Mouse (Mus musculus) fat pad, adult 2 months (tissue): ENCODE data around the gene Aen.

Experiments
- DNase-seq: peaks from one replicate; pipeline ENCODE4 v3.0.0-alpha.2; 2011; ENCODE audit warnings: low read depth, low spot score; ENCODE audit errors: extremely low read depth

Aen gene

GRCm38 (mm10) chr7:78895653-78896333 lies at the start of gene Aen:
Gene Aen (plus strand): TSS chr7:78895854.
- DNase-seq, result peak; percentile 78

GRCm38 (mm10) chr7:78846066-78846716 lies 49.5 kb upstream of the Aen start:
- no peak for DNase-seq

- peak; percentile 18 for DNase-seq
Measured at GRCm38 (mm10) chr7:78846737-78847434, 48.8 kb upstream of the Aen start, which contains the start of gene Det1. Gene Det1 (minus strand): TSS chr7:78847263.

GRCm38 (mm10) chr7:78854051-78854450 lies 41.6 kb upstream of the Aen start:
- no peak for DNase-seq

- no peak for DNase-seq
Measured at GRCm38 (mm10) chr7:78855044-78855655, 40.5 kb upstream of the Aen start.

GRCm38 (mm10) chr7:78863796-78864445 lies 31.7 kb upstream of the Aen start:
- DNase-seq, result no peak

DNA sequence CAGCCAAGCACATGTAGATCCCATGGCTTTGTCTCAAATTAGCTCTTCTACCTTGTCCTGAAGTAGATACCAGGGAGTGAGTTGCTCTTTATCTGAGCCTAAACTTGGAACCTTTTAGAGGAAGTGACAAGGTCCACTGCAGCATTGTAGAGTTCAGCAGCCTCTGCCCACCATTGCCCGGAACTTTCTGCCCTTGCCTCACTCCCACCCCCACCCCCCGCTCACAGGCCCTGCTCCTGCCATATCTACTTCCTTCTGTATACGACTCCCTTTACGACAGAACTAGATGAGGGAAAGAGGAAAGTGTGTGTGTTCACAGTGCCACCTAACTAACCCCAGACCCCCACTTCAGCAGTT lies 31.2 kb upstream of the Aen start:
- no peak for DNase-seq

GRCm38 (mm10) chr7:78865212-78865949 lies 30.3 kb upstream of the Aen start:
- DNase-seq, result no peak

DNA sequence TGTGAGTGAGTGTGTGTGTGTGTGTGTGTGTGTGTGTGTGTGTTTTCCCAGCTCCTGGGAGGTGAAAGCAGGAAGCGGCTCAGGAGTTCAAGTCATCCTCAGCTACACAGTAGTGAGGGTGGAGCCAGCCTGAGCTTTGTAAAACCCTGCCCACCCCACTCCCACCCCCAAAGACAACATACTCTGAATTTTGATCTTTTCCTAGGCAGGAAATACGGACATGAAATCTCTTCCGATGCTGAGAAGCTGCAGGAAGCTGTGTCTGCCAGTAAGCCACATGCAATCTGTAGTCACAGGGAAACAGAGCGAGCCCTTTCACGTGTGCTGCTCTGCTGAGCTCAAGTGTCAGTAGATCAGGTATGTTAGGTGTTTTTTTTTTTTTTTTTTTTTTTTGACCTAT lies 26.9 kb upstream of the Aen start:
- no peak for DNase-seq

DNA sequence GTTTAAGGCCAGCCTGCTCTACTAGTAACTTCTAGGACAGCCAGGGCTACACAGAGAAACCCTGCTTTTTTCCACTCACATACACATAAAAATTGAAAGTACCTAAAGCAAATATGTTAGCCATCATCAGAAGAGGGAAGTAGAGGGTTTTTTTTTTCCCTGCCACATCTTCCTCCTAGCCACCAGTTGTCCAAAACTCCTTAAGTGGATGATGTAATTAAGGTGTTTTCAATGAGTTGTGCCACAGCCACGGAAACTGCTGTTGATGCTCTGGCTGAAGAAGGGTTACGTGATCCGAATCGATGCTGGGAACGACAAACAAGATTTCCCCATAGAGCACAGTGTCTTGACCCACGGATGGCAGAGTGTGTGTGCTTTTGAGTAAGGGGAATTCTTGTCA lies 23.3 kb upstream of the Aen start:
- DNase-seq, result no peak

GRCm38 (mm10) chr7:78872831-78873230 lies 22.8 kb upstream of the Aen start:
- no peak for DNase-seq

DNA sequence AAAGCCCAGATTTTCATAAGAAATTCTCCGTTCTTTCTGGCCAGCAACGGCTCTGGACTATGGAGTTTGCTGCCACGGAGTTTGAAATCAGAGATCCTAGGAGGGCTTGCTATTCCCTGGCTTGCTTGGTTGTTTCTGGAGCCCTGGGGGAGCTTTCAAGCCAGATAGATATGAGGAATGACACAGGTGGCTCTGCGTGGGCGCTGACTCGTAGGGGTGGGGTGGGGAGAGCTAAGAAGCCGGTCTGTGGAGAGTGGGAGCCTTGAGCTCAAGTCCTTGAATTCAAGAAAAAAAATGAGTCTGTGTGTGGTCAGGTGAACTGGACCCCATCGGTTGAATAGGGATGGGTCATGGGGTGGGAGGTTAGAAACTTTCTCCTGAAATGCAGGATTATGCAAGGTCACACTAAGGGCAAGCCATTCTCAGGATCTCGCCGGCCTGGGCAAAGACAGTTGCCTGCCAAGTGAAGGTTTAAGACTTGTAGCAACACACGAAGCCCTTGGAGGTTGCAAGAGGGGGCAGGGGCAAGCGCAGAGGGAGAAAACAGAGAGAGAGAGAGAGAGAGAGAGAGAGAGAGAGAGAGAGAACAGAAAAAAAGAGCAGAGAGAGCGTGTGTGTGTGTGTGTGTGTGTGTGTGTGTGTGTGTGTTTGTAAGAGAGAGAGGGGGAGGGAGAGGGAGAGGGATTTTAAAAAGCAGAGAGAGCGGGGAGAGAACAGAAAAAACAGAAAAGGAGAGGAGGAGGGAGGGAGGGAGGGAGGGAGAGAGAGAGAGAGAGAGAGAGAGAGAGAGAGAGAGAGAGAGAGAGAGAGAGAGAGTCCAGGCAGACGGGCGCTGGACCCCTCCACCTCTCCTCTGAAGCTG lies 13.8 kb upstream of the Aen start:
- DNase-seq, result no peak

DNA sequence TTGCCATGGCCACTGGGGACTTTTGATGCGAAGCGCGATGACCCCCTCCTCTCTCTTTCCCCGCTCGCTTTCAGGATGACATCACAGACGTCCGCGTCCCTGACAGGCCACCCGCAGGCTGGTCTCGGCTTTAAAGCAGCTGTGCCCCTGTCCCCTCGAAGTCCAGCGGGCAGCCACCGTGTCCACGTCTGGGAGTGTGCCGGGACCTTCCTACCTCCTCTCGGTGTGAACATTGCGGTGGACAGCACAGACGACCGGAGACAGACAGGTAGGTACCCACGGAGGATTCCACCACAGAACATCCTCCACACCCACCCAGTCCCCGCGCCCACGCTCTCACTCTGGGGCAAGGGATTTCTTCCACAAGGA lies 13.2 kb upstream of the Aen start:
- no peak for DNase-seq

DNA sequence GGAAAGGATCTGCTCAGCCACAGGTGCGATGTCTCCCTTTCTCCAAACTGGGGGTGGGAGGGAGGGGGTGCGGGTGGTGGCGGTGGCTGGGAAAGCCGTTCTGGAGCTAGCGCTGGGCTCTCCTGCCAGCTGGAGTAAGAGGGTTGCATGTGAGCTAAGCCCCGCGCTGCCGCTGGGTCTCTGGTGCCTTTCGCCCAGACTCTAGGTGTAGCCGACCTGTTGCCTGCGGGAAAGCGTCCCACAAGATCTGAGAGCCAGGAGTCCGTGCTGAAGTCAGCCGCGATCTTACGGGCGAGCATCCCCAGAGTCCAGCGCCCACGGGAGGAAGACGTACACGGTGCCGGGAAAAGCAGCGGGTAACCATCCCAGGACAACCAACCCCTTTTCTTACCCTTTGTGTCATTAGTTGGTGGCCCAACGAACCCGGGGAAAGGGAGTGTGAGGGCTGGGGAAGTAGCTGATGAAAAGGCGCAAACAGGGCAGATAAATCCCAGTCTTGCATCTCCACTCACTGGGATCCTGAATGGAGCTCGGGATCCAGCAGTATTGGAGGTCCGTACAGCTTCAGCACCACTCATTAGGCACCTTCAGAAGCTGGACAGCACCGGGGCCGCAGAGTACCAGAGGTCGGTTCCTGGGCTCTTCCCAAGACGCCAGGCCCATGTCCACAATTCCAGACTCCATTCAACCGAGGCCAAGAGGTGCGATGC lies 12.5 kb upstream of the Aen start:
- DNase-seq, result no peak

DNA sequence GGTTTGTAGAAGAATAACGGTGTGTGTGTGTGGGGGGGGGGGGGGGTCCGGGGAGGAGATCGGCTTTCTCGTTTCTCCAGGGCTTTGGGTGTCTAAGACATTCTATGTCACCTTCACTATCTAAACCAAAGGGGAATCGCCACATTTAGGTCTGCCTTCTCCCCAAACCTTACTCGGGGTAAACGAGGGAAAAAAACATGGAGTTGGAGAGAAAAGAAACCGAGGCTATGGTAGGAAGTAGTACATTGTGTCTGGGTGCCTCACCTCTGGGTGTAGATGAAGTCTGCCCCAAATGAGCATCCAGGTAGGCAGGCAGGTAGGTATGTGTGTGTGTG lies 12.0 kb upstream of the Aen start:
- no peak for DNase-seq

- DNase-seq, result no peak
Measured at GRCm38 (mm10) chr7:78884139-78884538, 11.5 kb upstream of the Aen start.

DNA sequence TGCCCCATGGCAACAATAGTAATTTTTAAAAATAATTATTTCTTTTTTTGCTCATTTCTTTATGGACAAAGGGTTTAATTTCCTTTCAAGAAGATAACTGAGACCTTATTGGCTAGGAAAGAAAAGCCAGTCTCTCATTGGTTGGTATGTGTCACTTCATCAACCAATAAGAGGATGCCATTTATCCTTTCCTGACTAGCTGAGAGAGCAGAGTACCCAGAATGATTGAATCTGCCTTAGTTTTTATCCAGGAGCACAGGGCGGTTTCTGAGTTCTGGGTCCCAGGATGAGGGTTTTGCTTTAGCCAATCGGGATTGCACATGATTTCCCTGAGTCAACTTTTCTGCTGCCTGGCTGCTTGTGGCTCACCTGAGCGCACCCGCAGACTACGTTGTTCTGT lies 10.2 kb upstream of the Aen start:
- no peak for DNase-seq

DNA sequence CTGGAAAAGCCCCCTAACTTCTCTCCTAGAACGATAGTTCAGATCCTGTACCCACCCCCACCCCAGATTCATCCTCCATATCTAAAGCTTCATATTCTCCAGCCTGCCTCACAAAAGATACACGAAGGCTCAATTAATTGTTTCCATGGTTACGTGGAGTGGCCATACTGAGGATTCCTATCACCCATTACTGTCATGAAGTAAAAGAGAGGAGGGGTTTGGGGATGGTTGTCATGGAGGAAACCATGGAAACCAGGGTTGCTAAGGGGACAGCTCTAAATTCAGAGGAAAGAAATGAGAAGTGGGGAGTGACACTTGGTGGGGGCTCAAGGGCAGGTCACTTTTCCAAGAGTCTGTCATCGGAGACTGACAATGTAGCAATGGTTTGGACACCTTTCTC lies 9.2 kb upstream of the Aen start:
- DNase-seq, result no peak

GRCm38 (mm10) chr7:78887431-78887842 lies 8.2 kb upstream of the Aen start:
- DNase-seq, result no peak
